Mouse (Mus musculus) left cerebral cortex, postnatal 10 days (tissue): ENCODE measurements at regions not wholly inside any gene's neighbourhood (a gene's known extent, or its start where the extent isn't known, plus 50 kb on each side); places are given as distances from the start of the nearest gene placed in this dataset.

Source experiments
- DNase-seq, 2 experiments: peaks; one replicate each; pipeline ENCODE4 v3.0.0; 2021 to 2022; ENCODE audit warnings: low spot score in 2 of 2, mixed read lengths in 1 of 2; ENCODE audit errors: extremely low spot score in 1 of 2
- intact Hi-C: fragments of 180-260 bp; cut with DNase I; formaldehyde crosslinking; loops from one replicate; pipeline ENCODE4 v1.15.1; 2025

DNA sequence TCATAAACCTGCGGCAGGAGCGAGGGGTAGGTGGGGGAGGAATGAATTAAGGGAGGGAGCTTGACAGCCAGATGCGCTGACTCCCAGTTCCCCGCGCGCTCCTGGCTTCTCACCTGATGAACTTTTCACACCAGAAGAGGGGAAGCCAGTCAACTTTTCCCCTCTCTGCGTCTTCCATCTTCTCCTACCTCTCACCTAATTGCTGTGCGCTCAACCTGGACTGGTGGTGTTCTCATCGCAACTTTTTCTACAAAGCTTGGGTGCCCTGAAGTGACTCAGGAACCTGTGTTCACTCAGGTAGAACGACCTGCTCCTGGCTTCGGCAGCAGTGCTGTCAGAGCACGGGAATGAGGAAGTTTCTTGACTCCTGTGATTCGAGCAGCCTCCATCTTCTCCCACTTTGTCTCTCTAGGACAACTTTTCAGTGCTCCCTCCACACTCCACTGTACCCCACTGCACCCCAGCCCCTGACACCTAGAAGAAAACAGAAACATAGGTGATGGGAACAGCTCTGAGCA is 203.4 kb upstream of the Ntm start:
- intact Hi-C loops: no loop called here
- DNase-seq: no peak

DNA sequence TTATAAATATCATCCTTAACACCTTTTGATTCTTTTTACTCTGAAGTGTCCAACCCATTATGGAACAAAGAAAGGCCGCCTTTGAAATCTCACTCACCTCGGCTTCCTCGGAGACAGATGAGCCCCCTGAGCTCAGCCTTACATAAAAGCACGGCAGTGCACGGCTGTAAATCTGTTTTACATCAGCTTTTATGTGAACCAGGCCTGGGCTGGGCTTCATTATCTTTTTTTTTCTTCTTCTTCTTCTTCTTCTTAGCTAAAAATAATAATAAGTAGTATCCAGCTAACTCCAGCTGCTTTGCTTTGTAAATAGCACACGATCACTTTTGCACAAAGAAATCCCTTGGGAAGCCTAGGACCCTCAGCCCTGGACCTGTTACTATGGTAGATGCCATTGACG is 204.3 kb upstream of the Ntm start:
- no peak for DNase-seq
- intact Hi-C loops: no loop called here

DNA sequence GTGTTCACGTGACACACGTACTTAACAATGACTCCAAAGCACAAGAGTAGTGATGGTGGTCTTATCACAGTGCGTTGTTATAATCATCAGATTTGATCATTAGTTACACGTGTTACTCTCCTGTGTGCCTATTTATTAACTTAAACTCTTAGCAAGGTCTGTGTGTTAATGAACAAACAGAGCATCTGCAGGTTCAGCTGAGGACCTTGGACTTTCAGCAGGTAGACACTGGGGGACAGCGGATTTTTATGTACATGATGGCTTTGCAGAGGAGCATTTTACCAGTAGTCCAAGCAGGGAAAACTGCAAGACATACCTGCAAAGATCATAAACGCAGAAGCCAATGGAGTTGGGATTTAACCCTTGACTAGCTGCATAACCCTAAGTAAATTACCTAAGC is 211.7 kb upstream of the Ntm start:
- no peak for DNase-seq
- intact Hi-C loops: no loop called here

DNA sequence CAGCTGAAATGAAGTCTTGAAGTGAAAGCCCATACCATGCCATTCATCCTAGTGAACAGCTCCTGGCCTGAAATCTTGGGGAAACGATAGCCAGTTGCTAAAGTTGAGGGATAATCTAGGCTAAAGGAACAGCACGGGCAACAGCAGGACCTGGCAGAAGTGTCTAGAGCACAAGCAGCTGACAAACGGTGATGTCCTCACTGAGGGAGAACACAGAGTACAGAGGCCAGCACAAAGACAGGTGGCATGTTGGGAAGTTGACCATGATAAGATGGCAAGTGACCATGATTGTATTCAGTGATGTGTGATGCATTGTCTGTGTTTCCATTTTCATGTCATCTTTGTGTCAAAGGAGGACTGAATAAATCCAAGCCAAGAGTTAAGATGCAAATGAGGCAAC is 212.4 kb upstream of the Ntm start:
- no peak for DNase-seq
- intact Hi-C loops: no loop called here

DNA sequence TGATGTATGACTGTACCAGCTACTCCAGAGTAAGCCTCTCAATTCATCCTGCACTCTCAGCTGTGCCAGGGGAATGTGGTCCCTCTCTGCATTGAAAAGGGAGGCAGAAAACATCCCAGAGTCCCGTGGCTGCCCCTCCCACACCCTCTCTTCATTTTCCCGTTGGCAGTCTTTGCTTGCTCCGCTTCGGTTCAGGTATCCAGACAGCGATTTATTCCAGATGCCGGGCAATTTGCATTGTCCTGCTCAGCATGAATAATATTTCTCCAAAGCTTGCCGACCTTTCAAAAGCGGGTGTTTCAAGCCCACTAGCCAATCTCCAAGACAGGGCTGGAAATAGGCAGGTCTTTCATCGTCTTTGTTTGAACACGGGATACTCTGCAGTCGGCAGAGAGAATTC is 220.5 kb upstream of the Ntm start:
- no peak for DNase-seq
- intact Hi-C loops: no loop called here

DNA sequence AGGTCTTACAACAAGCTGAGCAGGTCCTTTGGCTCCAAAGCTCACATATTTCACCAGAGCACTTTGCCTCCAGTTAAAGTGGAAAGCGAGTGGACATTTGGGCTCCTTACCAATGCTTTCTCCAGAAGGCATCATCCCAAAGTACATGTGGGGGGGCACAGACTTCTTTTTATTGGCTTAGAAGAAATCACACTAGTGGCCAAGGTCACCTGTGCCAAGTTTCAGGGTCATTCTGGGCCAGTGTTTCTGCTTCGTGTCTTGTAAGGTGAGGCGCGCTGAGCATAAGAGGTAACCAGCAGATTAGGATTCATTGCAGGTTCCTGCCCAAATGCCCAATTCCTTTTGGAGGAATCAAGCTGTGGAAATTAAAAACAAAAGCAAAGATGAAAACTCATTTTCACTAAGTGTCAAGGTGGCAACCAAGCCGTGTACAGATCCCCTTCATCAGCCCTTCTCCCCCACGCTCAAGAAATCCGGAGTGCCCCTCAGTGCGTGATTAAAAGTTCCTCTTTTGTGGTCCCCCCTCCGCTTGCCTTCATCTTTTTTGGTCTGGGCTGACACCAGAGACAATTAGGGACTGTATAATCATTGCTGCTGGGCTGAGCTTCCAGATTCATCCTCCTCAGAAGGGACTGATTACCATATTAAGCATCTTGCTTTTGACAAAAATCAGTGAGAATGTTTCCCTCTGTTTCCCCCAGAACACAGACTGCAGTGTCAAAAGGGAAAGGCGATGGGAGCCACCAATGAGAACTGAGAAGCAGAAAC is 222.2 kb upstream of the Ntm start:
- no peak for DNase-seq

DNA sequence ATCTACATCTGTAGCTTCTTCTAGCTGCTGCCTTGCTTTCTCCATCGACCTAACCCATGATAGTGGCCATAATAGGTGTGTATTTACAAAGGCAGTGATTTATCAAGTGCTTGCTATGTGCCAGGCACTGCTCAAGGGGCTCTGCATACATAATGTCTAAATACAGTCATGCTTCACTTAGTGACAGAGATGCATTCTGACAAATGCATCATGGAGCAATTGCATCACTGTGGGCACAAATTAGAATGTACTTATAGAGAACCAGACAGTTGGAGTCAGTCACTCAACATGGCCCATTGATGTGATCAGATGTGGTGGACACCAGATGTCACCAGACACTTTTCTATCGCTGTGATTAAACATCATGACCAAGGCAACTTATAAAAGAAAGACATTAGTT is 223.3 kb upstream of the Ntm start:
- no peak for DNase-seq
- intact Hi-C loops: no loop called here

More for the DNA sequence above, 222.2 kb upstream of the Ntm start:
- intact Hi-C loops: no loop called here

DNA sequence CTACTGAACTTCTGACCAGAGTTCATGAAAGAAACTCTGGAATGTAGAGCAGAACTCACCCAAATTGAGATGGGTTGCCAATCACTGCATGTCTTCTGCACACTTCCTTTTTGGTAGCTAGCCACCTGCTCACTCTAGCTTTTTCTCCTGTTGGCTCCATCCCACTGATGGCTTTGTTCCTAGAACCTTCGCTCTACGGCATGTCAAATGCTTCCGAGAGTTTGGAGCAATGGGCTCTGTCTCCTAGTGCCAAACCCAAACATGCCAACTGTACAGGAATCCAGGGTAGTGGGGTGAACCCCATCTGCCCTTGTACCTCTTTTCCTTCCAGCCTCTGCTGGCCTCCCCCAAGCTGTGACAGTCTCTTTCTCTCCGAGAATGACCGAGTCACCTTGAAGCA is 227.1 kb upstream of the Ntm start:
- DNase-seq: no peak
- intact Hi-C loops: no loop called here

DNA sequence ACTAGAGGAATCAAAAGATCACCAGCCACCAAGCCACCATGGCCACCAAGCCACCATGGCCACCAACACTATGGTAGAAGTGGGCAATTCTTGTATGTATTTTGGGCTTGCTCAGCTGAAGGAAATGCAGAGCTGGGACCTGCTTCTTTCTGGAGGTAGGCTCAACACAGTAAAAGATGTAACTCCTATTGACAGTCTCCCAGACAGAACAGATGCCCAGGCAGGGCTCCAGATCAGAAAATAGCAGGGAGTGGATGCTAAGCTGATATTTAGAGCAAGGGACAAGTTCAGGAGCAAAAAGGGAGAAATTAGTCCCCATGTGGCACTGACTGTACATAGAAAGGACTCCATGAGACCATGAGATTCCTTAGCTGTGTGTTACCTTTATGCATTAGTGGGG is 228.2 kb upstream of the Ntm start:
- intact Hi-C loops: no loop called here
- peak in 1 of 2 experiments; percentile 26 for DNase-seq

DNA sequence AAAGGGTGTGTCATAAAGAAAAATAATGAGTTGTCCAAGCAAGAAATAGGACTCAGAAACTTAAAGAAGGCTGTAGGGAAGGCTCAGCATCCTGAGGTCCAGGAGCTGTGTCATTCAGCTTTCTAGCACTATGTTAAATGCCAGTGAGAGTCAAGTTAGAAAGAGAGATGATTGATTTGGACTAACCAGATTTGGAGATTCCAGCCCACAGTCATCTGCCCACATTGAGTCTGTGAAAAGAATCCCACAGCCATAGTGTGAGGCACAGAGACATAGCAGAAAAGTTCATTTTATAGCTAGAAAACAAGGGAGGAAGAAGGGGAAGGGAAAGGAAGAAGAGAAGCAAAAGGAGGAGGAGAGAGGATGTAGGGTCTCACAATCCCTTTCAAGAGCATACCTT is 229.0 kb upstream of the Ntm start:
- intact Hi-C loops: no loop called here
- no peak for DNase-seq

DNA sequence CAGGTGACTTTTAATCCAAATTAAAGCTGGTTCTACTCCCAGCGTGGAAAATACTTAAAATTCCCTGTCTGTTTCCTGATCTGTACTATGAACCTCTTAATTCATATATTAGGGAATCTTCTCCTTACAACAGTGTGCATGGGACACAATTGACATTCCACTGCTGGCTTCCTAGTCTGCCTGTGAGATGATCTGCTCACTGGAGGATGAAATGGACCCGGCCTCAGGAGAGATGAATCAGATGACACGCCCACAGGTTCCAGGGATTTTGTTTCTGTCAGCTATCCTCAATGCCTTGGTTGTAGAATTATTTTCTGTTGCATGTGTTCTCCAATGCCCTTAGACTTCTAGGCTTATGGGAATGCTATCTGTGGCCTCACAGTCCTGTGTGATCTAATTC is 231.9 kb upstream of the Ntm start:
- intact Hi-C loops: no loop called here
- no peak for DNase-seq

DNA sequence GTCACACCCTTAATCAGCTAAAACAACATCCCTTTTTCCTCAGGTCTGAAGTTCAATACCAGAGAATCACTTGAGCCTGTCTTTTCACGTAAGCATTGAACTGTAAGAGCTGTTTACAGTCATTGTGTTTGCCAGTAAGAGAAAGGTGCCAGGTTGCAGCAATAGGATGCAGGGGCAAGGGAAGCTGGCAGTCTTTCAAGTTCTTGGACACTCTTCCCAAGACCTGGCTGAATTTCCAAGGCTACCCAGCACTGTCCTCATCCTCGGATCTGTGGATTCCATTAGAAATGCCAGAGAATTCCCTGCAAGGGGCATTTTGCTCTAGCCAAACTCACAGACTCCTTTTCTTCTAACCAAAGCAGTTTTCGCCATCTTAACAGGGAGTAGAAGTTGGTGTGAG is 224.5 kb upstream of the Snx19 start:
- DNase-seq: no peak
- intact Hi-C loops: no loop called here

DNA sequence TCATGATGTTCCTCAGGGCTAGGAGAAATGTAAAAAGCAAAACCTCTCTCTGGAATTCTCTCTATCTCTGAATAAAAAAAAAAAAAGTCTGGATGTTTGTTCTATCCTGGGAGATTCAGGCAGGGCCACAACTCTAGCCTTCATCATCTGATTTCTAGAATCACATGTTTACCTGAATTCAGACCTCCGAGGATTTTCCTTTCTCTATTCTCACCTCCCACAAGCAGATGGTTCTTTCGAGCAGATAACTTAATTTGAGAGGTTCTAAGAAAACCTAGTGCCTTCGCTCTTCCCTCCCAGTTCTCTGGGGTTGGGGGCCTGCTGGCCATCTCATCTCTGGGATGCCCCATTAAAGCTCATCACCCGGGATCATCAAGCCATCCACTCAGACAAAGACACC is 219.3 kb upstream of the Snx19 start:
- intact Hi-C loops: no loop called here
- DNase-seq: no peak

DNA sequence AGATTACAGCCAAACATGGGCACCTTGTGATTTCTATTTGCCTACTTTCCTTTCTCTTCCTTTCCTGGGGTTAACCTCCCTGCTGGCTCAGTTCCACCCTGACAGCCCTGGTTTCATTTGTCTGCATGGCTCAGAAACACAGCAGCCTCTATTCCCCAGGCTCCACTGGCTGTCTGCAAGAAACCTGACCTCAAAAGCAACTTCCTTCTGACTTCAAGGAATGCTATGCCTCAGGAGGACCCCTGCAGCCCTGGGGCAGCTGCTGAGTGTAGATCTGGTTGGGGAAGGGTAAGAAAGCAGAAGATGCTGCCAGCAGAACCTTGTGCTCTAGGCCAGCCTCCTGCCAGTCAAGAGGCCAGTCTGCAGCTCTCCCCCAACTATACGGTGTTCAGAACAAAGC is 217.1 kb upstream of the Snx19 start:
- intact Hi-C loops: no loop called here
- DNase-seq: no peak

DNA sequence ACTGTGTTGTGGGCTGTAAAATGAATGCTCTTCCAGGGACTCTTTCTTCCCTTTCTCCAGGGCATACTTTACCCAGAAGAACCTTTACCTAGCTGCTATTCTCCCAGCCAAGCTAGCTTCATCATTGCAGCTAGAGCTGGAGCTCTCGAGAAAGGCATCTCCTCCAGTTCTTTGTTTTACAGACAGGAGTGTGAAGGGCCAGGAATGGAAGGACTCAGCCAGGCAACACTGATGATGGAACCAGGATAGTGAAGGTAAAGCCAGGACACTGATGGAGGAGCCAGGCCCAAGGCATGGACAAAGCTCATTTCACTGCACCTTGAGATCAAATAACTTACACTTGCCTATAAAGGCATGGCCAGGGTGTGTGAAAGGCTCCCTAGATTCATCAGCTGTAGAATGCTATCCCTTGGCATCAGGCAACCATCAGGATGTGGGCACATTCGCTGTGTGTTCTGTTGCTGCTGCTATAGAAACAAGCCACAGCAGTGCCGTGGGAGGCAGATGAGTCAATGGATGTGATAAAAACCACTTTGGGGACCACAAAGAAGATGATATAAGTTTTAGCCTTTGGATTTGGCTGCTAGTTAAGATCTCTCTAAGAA is 214.3 kb upstream of the Snx19 start:
- DNase-seq: no peak
- intact Hi-C loops: no loop called here

DNA sequence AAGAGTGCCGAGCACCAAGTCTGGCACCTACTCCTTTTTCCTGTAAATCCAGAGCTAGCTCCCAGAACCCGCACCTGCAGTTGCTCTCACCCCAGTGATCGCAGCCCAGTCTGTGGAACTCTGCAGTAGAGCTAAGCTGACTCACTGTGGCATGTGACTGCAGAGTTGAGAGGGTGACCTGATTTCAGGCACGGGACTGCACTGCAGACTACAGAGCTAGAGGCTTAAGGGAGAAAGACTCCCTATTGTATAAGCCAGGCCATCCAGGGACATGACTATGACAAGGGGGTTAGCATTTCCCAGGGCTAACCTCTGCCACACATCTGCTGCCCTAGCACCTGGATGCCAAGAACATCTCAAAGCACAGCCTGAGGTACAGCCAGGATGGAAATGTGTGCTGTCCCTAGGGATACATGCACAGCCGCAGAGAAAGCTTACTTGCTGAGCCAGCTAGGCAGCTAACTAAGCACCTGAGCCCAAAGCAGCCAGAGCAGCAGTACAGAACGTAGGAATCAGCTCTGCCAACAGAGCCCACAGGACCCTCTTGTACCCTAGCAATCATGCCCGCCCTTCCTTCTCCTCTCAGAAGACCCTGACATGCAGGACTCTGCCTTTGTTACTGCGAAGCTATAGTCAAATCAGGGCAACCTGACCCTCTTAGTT is 192.3 kb upstream of the Snx19 start:
- DNase-seq: peak; percentile 11 to 26

DNA sequence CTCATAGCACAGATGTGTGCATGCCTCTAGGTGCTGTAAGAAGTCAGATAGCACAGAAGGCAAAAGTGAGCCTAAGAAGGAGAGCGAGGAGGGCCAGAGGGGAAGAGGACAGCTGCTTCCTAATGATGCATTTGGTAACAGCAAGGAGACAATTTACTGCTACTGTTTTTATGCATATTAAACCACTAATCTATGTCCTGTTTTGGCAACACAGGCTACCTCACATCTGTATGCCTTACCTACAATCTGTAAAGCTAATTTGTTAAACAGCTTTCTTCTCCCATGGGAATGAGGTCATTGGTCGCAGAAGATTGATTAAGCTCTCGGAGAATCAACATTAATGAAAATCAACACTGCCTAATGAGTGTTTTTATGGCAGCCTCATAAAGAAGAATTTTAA is 191.1 kb upstream of the Snx19 start:
- intact Hi-C loops: no loop called here

More for the DNA sequence above, 192.3 kb upstream of the Snx19 start:
- intact Hi-C loops: no loop called here

DNA sequence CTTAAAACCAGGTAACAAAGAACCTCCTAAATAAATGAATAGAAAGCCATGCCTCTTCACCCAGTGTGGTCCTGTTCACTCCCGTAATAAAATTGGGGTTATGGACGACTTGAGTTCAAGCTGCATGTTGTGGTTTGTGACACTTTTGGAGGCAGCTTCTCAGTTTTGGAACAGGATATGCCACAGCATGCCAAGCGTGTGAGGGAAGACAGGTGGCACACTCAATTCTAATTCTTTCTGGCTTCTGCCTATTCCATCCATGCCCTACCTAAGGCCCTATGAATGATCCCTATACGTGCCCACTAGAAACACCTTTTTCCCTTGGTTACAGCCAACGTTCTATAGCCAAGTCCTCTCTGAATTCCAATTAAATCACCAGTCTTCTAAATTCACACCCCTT is 184.8 kb upstream of the Snx19 start:
- intact Hi-C loops: no loop called here
- no peak for DNase-seq

More for the DNA sequence above, 191.1 kb upstream of the Snx19 start:
- no peak for DNase-seq

DNA sequence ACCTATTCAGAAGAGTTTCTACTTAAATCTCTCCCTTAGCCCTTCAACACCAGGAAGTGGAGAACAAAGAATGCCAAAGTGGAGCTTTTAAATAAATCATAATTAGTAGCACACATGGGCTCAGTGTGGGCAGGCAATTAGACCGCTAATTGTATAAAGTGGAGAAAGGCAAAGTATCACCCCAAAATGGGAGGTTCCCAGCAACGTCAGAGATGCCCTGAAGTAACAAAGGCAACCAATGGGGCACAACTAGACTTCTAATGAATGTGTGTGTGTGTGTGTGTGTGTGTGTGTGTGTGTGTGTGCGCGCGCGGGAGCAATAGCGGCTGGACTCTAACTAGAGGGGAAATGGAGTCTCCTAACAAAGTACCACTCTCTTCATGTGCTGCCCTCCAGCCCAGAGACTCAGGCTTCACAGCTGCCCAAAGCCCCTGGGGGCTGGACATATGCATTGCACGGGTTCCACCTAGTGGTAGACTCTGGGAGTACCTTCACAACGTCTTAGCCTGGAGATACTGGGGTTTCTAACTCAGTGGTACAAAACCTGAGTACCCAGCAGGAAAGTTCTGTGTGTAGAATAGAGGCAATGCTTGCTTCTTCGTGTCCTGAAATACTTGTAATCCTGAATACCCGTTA is 162.3 kb upstream of the Snx19 start:
- intact Hi-C loops: loop anchor here (2.0 to 10.0 kb wide), 5 partner anchors 177 to 604 kb away; partner anchors contain the start of gene Ntm
- peak; percentile 75 to 82 for DNase-seq

DNA sequence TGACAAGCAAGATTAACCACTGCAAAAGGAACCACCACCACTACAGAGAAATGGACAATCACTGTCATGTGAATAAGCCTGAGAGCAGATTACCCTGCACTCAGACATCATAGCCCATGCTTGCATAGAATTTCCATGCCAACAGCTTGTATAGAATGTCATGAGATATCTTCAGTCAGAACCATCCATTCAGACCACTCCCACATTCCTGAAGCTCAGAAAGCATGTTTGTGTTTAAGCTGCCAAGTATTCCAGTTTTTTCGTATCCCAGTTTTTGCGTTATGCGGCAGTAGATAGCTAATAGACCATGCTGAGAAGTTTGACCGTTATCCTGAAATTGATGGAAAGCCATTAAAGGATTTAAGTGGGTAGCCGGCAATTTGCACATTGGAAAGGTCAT is 155.8 kb upstream of the Snx19 start:
- intact Hi-C loops: no loop called here
- DNase-seq: no peak
